Mouse (Mus musculus) liver, embryonic 14.5 days (tissue): ENCODE data around the gene Tead4.

Experiments
- CTCF ChIP-seq: IDR thresholded peaks from 2 replicates; pipeline ENCODE4 v1.5.1; 2016; ENCODE audit warnings: antibody characterized with exemption, low read depth, control low read depth
- EP300 ChIP-seq: IDR thresholded peaks from 2 replicates; pipeline ENCODE4 v1.6.1; 2016; ENCODE audit warnings: antibody characterized with exemption, low read depth

- TF ChIP-seq CTCF (peak; percentile 91), EP300 (no peak)
These were observed 7.7 kb upstream of the Tead4 start for GRCm38 (mm10) chr6:128308311-128308710.
